Mouse (Mus musculus): ENCODE data around the gene Itgam. TPM values are rescaled to one million over a fixed set of nuclear protein-coding genes. Genes with fewer than 3 reads are reported as not detected.
"Not testable (repeated sequence)": the region's sequence is repeated elsewhere in the genome, so short reads cannot be mapped to it uniquely, and the experiment has no call there.

Gene Itgam
- 0.58 and 0.73 TPM in 2 replicates for polyA plus RNA-seq (2016; fragmentation: Nextera tagmentation; extraction: Ambion mirVana)

GRCm38 (mm10) chr7:128062456-128062855 lies at the start of gene Itgam, which contains the start of gene Gm49368:
TSS of gene Itgam (plus strand) at chr7:128062640.
TSS of gene Gm49368 (plus strand) at chr7:128062683.
- WGBS, result 93% methylated on average over 7 of the region's 7 CpGs
- DNase-seq (ENCODE audit: low spot score), result no peak
- no peak within 1 kb of the TSS for H3K27ac ChIP-seq
- no peak within 1 kb of the TSS for H3K4me3 ChIP-seq
- H3K9me3 ChIP-seq, result no peaks in the 10 kb centered on the region
- H3K27me3 ChIP-seq (ENCODE audit: insufficient read depth, poor library complexity, severe bottlenecking), result no peaks in the 10 kb centered on the region
- no peaks in the 10 kb centered on the region for H3K36me3 ChIP-seq
- no peaks in the 10 kb centered on the region; the same call in 1 of the 2 replicates for H3K4me1 ChIP-seq (replicated peaks)

- no peak for DNase-seq (ENCODE audit: low spot score)
- Histone ChIP-seq H3K36me3 (no peaks in the 10 kb centered on the region), H3K4me3 (no peak overlapping the region), H3K4me1 (replicated peaks) (peaks cover 9% of the 10 kb centered on the region), H3K27ac (no peak overlapping the region), H3K9me3 (no peaks in the 10 kb centered on the region), H3K27me3 (ENCODE audit: insufficient read depth, poor library complexity, severe bottlenecking) (peaks cover 24% of the 10 kb centered on the region; the same call in 1 of the 2 replicates)
- 91% methylated on average over 13 of the region's 13 CpGs for WGBS
Measured at GRCm38 (mm10) chr7:128013116-128013515, 49.3 kb upstream of the Itgam start.

GRCm38 (mm10) chr7:128016134-128016533 lies 46.3 kb upstream of the Itgam start:
- WGBS, result 91% methylated on average over 5 of the region's 5 CpGs
- H3K4me3 ChIP-seq; H3K36me3 ChIP-seq; H3K27ac ChIP-seq; H3K27me3 ChIP-seq (ENCODE audit: insufficient read depth, poor library complexity, severe bottlenecking); H3K9me3 ChIP-seq; H3K4me1 ChIP-seq (replicated peaks); DNase-seq (ENCODE audit: low spot score): not testable (repeated sequence)

- no peak overlapping the region for H3K4me3 ChIP-seq
- H3K27me3 ChIP-seq (ENCODE audit: insufficient read depth, poor library complexity, severe bottlenecking), result no peaks in the 10 kb centered on the region
- WGBS, result 88% methylated on average over 6 of the region's 6 CpGs
- DNase-seq (ENCODE audit: low spot score), result no peak
- no peak overlapping the region for H3K27ac ChIP-seq
- H3K9me3 ChIP-seq, result no peaks in the 10 kb centered on the region
- H3K36me3 ChIP-seq, result no peaks in the 10 kb centered on the region
- H3K4me1 ChIP-seq (replicated peaks), result no peaks in the 10 kb centered on the region
Measured at GRCm38 (mm10) chr7:128016650-128017049, 45.8 kb upstream of the Itgam start.

- H3K36me3 ChIP-seq, result no peaks in the 10 kb centered on the region
- H3K27me3 ChIP-seq (ENCODE audit: insufficient read depth, poor library complexity, severe bottlenecking), result no peaks in the 10 kb centered on the region
- no peak overlapping the region for H3K4me3 ChIP-seq
- no peak for DNase-seq (ENCODE audit: low spot score)
- H3K9me3 ChIP-seq, result no peaks in the 10 kb centered on the region
- H3K27ac ChIP-seq, result no peak overlapping the region
- WGBS, result 89% methylated on average over 3 of the region's 3 CpGs
- no peaks in the 10 kb centered on the region for H3K4me1 ChIP-seq (replicated peaks)
Measured at GRCm38 (mm10) chr7:128018275-128018674, 44.2 kb upstream of the Itgam start.

- WGBS, result 86% methylated on average over 2 of the region's 2 CpGs
- H3K27ac ChIP-seq, result no peak overlapping the region
- DNase-seq (ENCODE audit: low spot score), result no peak
- H3K4me3 ChIP-seq, result no peak overlapping the region
- H3K36me3 ChIP-seq, result no peaks in the 10 kb centered on the region
- H3K27me3 ChIP-seq (ENCODE audit: insufficient read depth, poor library complexity, severe bottlenecking), result no peaks in the 10 kb centered on the region
- no peaks in the 10 kb centered on the region for H3K4me1 ChIP-seq (replicated peaks)
- no peaks in the 10 kb centered on the region for H3K9me3 ChIP-seq
Measured at GRCm38 (mm10) chr7:128019187-128019586, 43.3 kb upstream of the Itgam start.

GRCm38 (mm10) chr7:128022974-128023373 lies 39.5 kb upstream of the Itgam start:
- H3K36me3 ChIP-seq, result no peaks in the 10 kb centered on the region
- H3K4me1 ChIP-seq (replicated peaks), result no peaks in the 10 kb centered on the region
- no peak for DNase-seq (ENCODE audit: low spot score)
- H3K4me3 ChIP-seq, result no peak overlapping the region
- H3K27ac ChIP-seq, result no peak overlapping the region
- H3K9me3 ChIP-seq, result no peaks in the 10 kb centered on the region
- no peaks in the 10 kb centered on the region for H3K27me3 ChIP-seq (ENCODE audit: insufficient read depth, poor library complexity, severe bottlenecking)
- WGBS, result 64% methylated on average over 8 of the region's 8 CpGs

GRCm38 (mm10) chr7:128023565-128023964 lies 38.9 kb upstream of the Itgam start:
- no peaks in the 10 kb centered on the region for H3K27me3 ChIP-seq (ENCODE audit: insufficient read depth, poor library complexity, severe bottlenecking)

GRCm38 (mm10) chr7:128024364-128024763 lies 38.1 kb upstream of the Itgam start:
- Histone ChIP-seq H3K4me1 (replicated peaks) (no peaks in the 10 kb centered on the region), H3K36me3 (no peaks in the 10 kb centered on the region), H3K27ac (no peak overlapping the region), H3K9me3 (no peaks in the 10 kb centered on the region), H3K4me3 (no peak overlapping the region), H3K27me3 (ENCODE audit: insufficient read depth, poor library complexity, severe bottlenecking) (no peaks in the 10 kb centered on the region)
- WGBS, result 92% methylated on average over 9 of the region's 9 CpGs
- no peak for DNase-seq (ENCODE audit: low spot score)

More at GRCm38 (mm10) chr7:128023565-128023964, 38.9 kb upstream of the Itgam start:
- DNase-seq (ENCODE audit: low spot score), result no peak
- Histone ChIP-seq H3K36me3 (no peaks in the 10 kb centered on the region), H3K4me1 (replicated peaks) (no peaks in the 10 kb centered on the region), H3K4me3 (no peak overlapping the region), H3K27ac (no peak overlapping the region), H3K9me3 (no peaks in the 10 kb centered on the region)
- WGBS, result 90% methylated on average over 4 of the region's 4 CpGs

GRCm38 (mm10) chr7:128024932-128025331 lies 37.5 kb upstream of the Itgam start:
- 88% methylated on average over 4 of the region's 4 CpGs for WGBS

GRCm38 (mm10) chr7:128025381-128025780 lies 37.1 kb upstream of the Itgam start:
- H3K36me3 ChIP-seq, result no peaks in the 10 kb centered on the region
- WGBS, result 83% methylated on average over 4 of the region's 4 CpGs
- no peaks in the 10 kb centered on the region for H3K4me1 ChIP-seq (replicated peaks)
- no peak overlapping the region for H3K4me3 ChIP-seq
- H3K9me3 ChIP-seq, result no peaks in the 10 kb centered on the region
- no peaks in the 10 kb centered on the region for H3K27me3 ChIP-seq (ENCODE audit: insufficient read depth, poor library complexity, severe bottlenecking)
- no peak overlapping the region for H3K27ac ChIP-seq
- DNase-seq (ENCODE audit: low spot score), result no peak

More at GRCm38 (mm10) chr7:128024932-128025331, 37.5 kb upstream of the Itgam start:
- no peaks in the 10 kb centered on the region for H3K9me3 ChIP-seq
- no peak overlapping the region for H3K27ac ChIP-seq
- H3K4me3 ChIP-seq, result no peak overlapping the region
- no peaks in the 10 kb centered on the region for H3K27me3 ChIP-seq (ENCODE audit: insufficient read depth, poor library complexity, severe bottlenecking)
- H3K36me3 ChIP-seq, result no peaks in the 10 kb centered on the region
- no peaks in the 10 kb centered on the region for H3K4me1 ChIP-seq (replicated peaks)
- no peak for DNase-seq (ENCODE audit: low spot score)

- H3K4me3 ChIP-seq, result no peak overlapping the region
- H3K27ac ChIP-seq, result no peak overlapping the region
- no peaks in the 10 kb centered on the region for H3K4me1 ChIP-seq (replicated peaks)
- no peaks in the 10 kb centered on the region for H3K27me3 ChIP-seq (ENCODE audit: insufficient read depth, poor library complexity, severe bottlenecking)
- no peaks in the 10 kb centered on the region for H3K36me3 ChIP-seq
- DNase-seq (ENCODE audit: low spot score), result peak; percentile 27
- WGBS, result 38% methylated on average over 9 of the region's 9 CpGs
- no peaks in the 10 kb centered on the region for H3K9me3 ChIP-seq
Measured at GRCm38 (mm10) chr7:128031403-128031976, 30.9 kb upstream of the Itgam start.

- Histone ChIP-seq H3K9me3 (no peaks in the 10 kb centered on the region), H3K27ac (no peak overlapping the region), H3K27me3 (ENCODE audit: insufficient read depth, poor library complexity, severe bottlenecking) (no peaks in the 10 kb centered on the region), H3K4me1 (replicated peaks) (no peaks in the 10 kb centered on the region), H3K36me3 (no peaks in the 10 kb centered on the region), H3K4me3 (no peak overlapping the region)
- no peak for DNase-seq (ENCODE audit: low spot score)
- 91% methylated on average over 5 of the region's 5 CpGs for WGBS
Measured at GRCm38 (mm10) chr7:128032290-128032988, 30.0 kb upstream of the Itgam start.

All from hindbrain, embryonic 10.5 days (tissue).